Mouse (Mus musculus) embryonic fibroblast, embryonic 13.5 days (primary cell): Measurements from ENCODE around the gene Slc24a3.

Source experiments
- CTCF ChIP-seq: IDR thresholded peaks from 2 replicates; pipeline ENCODE4 v1.5.1; 2011; ENCODE audit warnings: mild to moderate bottlenecking, control low read depth, low read length, moderate library complexity, borderline replicate concordance; ENCODE audit not compliant: insufficient read depth
- POLR2A ChIP-seq: IDR thresholded peaks from 2 replicates; pipeline ENCODE4 v1.6.1; 2011; ENCODE audit warnings: low read depth, mild to moderate bottlenecking, control low read depth, low read length, moderate library complexity

GRCm38 (mm10) chr2:145291473-145291872 is 123.9 kb downstream of the Slc24a3 start:
- TF ChIP-seq CTCF (no peak), POLR2A (no peak)
